Mouse (Mus musculus): ENCODE measurements at regions not wholly inside any gene's neighbourhood (a gene's known extent, or its start where the extent isn't known, plus 50 kb on each side); places are given as distances from the start of the nearest gene placed in this dataset.
A peak's percentile ranks its signal among the peaks of the same experiment; 100 is the strongest.

DNA sequence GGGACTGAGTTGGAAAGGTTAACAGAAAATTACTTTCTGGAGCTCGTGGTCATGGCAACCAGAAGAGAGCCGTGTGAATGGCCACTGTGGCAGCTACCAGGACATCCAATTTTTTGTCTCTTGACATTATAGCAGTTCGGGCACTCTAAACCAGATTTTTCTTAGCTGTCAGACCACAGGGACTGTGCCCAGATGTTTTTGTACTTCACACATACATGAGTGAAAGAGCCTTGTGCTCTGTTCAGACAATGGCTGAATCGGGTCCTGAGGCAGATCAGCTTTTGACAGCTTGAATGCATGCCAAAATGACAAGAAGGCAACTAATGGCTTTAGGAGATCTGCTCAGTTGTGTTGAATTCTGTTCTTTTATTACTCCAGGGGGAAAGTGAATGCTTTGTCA, 505.2 kb upstream of the Pdzrn3 start:
- DNase-seq (ENCODE audit: low read depth, low spot score): no peak

DNA sequence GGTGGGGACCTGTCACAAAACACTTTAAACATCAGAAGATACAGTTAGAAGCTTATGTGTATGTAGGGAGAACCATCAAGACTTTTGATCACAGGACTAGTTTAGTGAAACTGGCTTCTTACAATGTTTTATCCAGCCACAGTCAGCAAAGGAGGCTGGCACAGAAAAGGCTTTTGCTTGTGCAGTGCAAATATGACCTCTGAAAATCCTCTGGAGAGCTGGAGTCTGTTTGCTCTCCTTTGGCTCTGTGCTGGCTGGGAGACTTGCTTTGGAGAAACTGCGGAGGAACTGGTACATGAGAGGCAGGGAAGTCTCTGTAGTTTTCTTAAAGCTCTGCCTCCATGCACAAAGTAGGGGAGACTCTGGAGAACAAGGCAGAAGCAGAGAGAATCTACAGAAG, 497.2 kb upstream of the Pdzrn3 start:
- DNase-seq (ENCODE audit: low read depth, low spot score): no peak

DNA sequence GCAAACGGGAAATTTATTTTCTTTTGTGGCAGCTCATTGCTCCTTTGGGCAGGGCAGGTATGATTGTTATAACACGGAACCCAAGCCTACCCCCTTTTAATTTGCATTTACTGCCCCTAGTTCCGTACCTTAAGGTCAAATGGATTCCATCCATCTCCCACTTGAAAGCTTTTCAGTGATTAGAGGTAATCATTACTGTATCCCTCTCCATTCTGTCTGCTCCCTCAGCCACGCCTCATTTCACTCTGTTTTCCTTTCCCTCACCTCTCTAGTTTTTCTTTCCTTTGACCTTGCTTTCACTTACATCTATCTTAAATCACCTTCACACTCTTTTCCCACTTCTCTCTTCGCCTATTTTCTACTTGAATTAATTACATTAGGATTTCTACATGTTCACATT, 481.2 kb upstream of the Pdzrn3 start:
- DNase-seq (ENCODE audit: low read depth, low spot score): no peak

GRCm38 (mm10) chr6:101840695-101841094, 463.0 kb upstream of the Pdzrn3 start:
- DNase-seq (ENCODE audit: low read depth, low spot score): no peak

DNA sequence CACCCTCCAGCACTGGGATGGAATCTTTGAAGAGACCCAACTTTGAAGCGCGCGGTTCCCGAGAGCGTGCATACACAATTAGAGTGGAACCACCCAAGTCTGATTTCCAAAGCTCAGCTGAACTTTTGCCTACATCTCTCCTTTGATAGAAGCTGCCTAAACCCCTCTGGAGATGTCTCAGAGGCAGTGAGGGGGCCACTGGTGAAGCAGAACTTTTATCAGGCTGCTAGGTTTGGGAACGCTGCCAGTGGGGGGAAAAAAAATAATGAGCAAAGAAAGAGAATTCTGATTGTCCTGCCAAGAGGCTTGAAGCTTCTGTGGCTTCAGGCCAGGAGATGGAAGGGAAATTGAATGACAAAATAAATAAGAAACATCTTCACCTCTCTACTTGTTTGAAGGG, 459.9 kb upstream of the Pdzrn3 start:
- no peak for DNase-seq (ENCODE audit: low read depth, low spot score)

DNA sequence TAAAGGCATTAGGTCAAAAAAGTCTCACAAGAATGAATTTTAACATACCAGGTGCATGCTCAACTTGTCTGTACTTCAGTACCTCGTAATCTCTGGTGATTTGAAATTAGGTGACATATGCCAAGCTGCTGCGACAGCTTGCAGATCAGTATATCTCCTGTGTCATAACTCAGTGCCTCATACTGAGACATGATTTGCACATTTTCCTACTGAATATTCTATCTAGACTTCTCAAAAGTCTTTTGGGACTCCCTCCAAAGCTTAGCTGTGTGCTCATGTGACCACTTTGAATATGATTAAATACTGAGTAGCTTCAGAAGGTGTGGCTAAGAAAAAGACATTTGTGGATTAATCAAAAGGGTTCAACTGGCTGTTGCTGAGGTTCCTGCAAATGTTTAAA, 416.3 kb upstream of the Pdzrn3 start:
- DNase-seq (ENCODE audit: low read depth, low spot score): no peak

DNA sequence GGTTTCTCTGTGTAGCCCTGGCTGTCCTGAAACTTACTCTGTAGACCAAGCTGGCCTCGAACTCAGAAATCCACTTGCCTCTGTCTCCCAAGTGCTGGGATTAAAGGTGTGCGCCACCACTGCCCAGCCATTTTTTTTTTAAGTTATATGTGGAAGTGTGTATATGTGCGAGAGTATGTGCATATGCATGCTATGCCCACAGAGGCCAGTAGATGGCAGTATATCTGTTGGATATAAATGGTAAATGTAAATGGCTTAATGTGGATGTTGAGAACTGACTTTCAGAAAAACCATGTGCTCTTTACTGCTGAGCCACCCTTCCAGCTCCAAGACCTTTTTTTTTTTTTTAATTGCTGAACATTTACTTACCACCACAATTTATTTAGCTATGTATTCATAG, 400.2 kb upstream of the Pdzrn3 start:
- peak; percentile 18 for DNase-seq (ENCODE audit: low read depth, low spot score)

GRCm38 (mm10) chr6:101773151-101773550, 395.5 kb upstream of the Pdzrn3 start:
- no peak for DNase-seq (ENCODE audit: low read depth, low spot score)

DNA sequence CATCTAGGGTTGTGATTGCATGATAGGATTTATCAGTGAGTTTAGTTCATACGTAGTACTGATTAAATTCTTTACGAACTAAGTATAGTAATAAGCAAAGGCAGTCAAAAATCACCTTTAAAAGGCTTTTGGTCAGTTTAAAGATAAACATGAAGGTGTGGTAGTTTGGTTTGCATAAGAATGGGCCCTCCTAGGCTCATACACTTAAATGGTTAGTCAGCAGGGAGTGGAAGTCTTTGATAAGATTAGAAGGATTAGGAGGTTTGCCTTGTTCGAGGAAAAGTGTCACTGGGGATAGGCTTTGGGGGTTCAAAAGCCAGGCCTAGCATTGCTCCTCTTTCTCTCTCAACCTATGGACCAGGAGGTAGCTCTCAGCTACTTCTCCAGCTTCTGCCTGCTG, 357.4 kb upstream of the Pdzrn3 start:
- DNase-seq (ENCODE audit: low read depth, low spot score): no peak

DNA sequence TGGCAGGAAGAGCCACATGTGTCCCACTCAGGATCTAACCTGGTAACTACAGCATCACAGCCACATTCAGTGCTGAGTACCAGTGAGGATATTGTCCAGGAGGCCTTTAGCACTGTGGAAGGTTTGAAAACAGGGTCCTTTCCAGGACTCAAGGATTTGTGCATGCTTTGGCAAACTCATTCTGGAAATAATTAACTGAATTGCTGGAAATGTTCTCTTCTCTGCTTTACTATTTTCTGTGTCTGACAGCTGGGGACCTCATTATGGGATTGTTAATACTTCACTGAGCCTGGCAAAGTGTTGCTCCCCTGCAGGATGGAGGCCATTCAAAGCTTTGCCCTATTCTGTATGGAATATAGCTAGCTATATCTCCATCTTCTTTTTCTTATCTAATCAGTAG, 342.8 kb upstream of the Pdzrn3 start:
- DNase-seq (ENCODE audit: low read depth, low spot score): no peak

GRCm38 (mm10) chr6:101689684-101690083, 312.0 kb upstream of the Pdzrn3 start:
- DNase-seq (ENCODE audit: low read depth, low spot score): no peak

- no peak for DNase-seq (ENCODE audit: low read depth, low spot score)
Measured at GRCm38 (mm10) chr6:101686578-101686977, 308.9 kb upstream of the Pdzrn3 start.

DNA sequence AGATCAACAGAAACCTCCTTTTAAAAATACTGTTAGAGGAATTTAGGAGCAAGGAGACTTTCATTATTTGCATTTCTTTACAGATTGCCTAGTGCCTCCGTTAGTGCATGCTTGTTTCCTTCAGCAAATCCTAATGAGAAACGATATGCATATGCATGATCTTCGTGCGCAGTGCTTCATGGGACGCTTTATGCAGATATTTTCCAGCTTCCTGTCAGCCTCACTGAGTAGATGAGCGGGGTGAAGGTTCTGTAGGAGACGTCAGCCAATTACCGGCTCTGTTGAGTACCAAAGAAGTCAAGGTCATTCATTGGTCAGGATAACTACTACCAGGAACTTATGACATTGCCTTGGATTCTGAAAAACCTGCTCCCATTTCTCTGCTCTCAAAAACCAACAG, 308.0 kb upstream of the Pdzrn3 start:
- no peak for DNase-seq (ENCODE audit: low read depth, low spot score)

DNA sequence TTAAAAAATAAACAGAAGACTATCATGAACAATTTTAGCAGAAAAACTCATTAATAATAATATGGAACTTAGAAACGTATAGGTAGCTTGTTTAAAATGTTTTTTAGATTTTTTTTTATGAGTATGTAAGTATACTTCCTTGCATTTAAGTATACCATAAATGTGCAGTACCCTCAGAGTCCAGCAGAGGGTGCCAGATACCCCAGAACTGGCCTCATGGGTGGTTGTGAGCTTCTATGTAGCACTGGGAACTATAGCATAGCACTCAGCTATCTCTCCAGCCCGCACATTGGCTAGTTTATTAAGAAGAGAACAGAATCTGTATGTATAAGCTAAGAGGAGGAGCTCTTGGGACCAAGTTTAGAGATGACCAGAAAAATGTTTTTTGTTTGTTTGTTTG, 306.7 kb upstream of the Pdzrn3 start:
- DNase-seq (ENCODE audit: low read depth, low spot score): peak; percentile 20

DNA sequence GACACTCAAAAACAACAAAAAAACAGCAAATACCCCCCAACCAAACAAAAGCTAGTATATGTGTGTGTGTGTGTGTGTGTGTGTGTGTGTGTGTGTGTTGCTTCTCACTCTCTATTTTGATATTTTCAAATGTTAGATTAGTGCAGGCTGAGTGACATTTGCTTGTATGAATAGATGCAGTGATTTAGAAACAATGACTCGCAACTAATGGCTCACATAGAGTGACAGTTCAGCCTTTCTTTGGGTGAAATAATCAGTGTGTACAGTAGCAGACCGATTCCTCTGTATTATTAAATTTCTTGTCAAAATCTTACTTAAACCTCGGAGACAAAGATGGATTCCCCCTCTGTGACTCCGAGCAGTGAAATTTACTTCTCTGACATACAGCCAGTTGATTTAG, 297.1 kb upstream of the Pdzrn3 start:
- DNase-seq (ENCODE audit: low read depth, low spot score): no peak

DNA sequence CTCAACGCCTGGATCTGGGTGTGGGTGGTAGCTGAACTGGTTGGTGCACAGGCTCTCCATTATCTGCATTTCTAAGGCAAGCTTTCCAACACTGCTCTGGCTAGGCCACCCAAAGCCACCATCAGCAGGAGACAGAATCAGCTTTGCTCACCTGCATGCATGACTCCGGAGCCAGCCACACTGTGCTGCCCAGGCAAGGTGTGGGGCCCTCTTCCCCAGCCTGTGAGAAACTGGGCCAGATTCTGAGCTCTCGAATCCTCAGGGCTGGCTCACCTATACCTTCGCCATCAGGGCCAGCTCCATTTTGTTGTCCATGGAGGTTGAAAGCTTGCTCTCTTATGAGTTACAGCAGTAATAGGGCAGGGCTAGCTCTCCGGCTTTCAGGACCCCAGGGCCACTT, 293.1 kb upstream of the Pdzrn3 start:
- DNase-seq (ENCODE audit: low read depth, low spot score): no peak

DNA sequence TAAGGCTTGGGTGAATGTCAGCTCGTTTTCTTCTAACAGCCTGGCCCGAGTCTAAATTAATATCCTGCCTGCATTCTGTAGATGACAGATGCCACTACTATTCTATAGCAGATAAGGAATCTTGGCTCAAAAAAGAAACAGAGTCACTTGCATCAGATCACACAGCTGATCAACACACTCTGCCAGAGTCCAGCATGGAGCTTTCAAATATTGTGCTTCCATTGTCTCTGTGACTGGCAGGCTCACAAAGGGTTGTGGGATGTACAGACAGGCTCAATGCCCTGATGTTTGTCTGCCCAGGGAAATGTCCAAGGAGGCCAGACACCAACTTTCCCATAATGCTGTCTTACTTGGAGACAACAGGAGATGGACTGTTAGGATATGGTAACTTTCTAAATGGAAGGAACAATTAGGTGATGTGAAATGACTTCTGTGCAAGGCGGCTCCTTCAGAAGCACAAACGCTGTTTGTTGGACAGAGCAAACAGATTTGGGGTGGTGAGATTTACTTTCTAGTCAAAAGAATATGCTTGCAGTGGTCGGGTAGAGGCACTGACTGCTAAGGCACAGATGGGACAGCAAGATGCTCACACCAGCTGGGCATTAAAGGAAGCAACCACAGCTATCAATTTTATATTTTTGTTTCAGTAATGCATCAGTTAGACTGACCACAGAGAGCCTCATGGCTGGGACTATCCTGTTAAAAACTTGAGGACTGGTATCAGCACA, 291.6 kb upstream of the Pdzrn3 start:
- DNase-seq (ENCODE audit: low read depth, low spot score): no peak

DNA sequence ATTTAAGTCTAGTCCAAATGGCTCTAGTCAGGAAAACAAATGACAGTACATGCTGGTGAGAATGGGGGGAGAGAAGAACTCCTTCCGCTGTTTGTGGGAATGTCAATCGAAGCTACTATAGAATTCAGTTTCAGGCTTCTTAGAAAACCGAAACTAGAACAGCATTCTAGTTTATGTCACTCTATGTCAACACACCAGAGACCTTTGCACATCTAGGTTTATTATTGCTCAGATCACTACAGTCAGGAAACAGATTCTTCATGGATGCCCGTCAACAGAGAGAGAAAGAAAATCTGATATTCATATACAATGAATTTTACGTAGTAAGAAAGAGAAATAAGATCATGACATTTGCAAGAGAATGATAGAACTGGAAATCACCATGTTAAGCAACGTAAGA, 276.7 kb upstream of the Pdzrn3 start:
- no peak for DNase-seq (ENCODE audit: low read depth, low spot score)

GRCm38 (mm10) chr6:101650348-101650747, 272.7 kb upstream of the Pdzrn3 start:
- peak; percentile 18 for DNase-seq (ENCODE audit: low read depth, low spot score)

- no peak for DNase-seq (ENCODE audit: low read depth, low spot score)
Measured at GRCm38 (mm10) chr6:101617295-101617694, 239.6 kb upstream of the Pdzrn3 start.

DNA sequence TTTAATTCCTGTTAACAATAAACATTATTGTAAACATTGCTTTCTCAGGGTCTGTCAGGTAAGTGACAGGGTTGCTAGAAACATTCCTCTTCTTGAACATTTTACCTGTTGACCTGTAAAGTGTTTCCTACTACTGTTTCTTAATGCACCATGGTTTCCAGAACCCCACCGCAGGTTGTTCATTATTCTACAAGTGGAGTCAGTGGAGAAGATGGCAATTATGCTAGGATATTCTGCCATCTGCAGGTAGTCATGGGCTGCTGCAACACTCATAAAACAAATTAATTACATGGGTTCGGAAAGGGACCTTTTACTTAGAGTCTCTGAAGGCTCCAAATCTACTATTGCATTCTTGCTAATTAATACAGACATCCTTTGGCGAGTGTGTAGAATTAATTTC, 239.1 kb upstream of the Pdzrn3 start:
- DNase-seq (ENCODE audit: low read depth, low spot score): no peak

- no peak for DNase-seq (ENCODE audit: low read depth, low spot score)
Measured at GRCm38 (mm10) chr6:101609015-101609414, 231.3 kb upstream of the Pdzrn3 start.

DNA sequence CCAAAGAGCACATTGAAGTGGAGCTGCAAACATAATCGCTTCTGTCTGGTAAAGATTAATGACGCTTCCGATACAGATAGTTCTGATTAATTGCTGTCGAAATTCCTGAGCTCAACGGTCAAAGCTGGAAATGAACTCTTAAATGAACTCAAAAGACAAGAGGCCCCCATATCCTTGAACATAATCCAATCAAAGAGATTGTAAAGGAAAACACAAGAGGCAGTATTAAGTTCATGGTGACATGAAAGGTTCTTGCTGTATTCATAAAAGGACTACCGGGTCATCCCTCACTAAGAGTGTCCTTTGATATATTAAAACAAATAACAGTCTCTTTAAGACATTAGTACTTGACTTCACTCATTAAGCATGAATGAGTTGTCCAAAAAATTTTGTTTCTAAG, 225.4 kb upstream of the Pdzrn3 start:
- DNase-seq (ENCODE audit: low read depth, low spot score): no peak

GRCm38 (mm10) chr6:101596995-101597394, 219.3 kb upstream of the Pdzrn3 start:
- no peak for DNase-seq (ENCODE audit: low read depth, low spot score)
